Mouse (Mus musculus) stomach, postnatal 0 days (tissue): ENCODE measurements at regions not wholly inside any gene's neighbourhood (a gene's known extent, or its start where the extent isn't known, plus 50 kb on each side); places are given as distances from the start of the nearest gene placed in this dataset.

Experiments used
- ATAC-seq: fragments of 200-750 bp; cut with Nextera tagmentation; 2 replicates; pipeline ENCODE4 v1.8.0; 2017; ENCODE audit not compliant: low FRiP score, low TSS enrichment
- DNase-seq: peaks from one replicate; pipeline ENCODE4 v3.0.0-alpha.2; 2016; ENCODE audit warnings: low spot score
- H3K27ac ChIP-seq: fragments of 300-500 bp; sonication (generic); replicated peaks from 2 replicates; pipeline ENCODE4 v1.5.1; 2014; ENCODE audit warnings: mild to moderate bottlenecking, control low read depth
- H3K27me3 ChIP-seq: fragments of 300-500 bp; sonication (generic); 2 replicates; pipeline ENCODE4 v1.6.1; 2014; ENCODE audit warnings: low read length; ENCODE audit not compliant: control insufficient read depth, insufficient read depth
- H3K36me3 ChIP-seq: fragments of 300-500 bp; sonication (generic); 2 replicates; pipeline ENCODE4 v1.6.1; 2014; ENCODE audit warnings: low read length, mixed read lengths; ENCODE audit not compliant: control insufficient read depth, insufficient read depth
- H3K4me1 ChIP-seq: fragments of 300-500 bp; sonication (generic); replicated peaks from 2 replicates; pipeline ENCODE4 v1.6.1; 2014; ENCODE audit warnings: antibody characterized with exemption; ENCODE audit not compliant: control insufficient read depth, insufficient read depth
- H3K4me2 ChIP-seq: fragments of 300-500 bp; sonication (generic); replicated peaks from 2 replicates; pipeline ENCODE4 v1.6.1; 2014; ENCODE audit warnings: low read depth, mild to moderate bottlenecking, control low read depth, moderate library complexity
- H3K4me3 ChIP-seq: fragments of 300-500 bp; sonication (generic); 2 replicates; pipeline ENCODE4 v1.5.1; 2014; ENCODE audit warnings: low read depth, low read length, control low read depth
- H3K9ac ChIP-seq: fragments of 300-500 bp; sonication (generic); 2 replicates; pipeline ENCODE4 v1.6.1; 2014; ENCODE audit warnings: mild to moderate bottlenecking, low read length, control low read depth, mixed read lengths
- H3K9me3 ChIP-seq: fragments of 300-500 bp; sonication (generic); 2 replicates; pipeline ENCODE4 v1.6.1; 2016; ENCODE audit warnings: low read length; ENCODE audit not compliant: control insufficient read depth
- CTCF ChIP-seq: IDR thresholded peaks from 2 replicates; pipeline ENCODE4 v1.5.1; 2016; ENCODE audit warnings: antibody characterized with exemption, low read depth, mild to moderate bottlenecking, moderate library complexity
- EP300 ChIP-seq: optimal IDR thresholded peaks from 2 replicates; pipeline ENCODE3; 2016; ENCODE audit warnings: antibody characterized with exemption
- WGBS: fragments of 180-500 bp; shearing (Covaris S2); extraction: QIAGEN DNeasy Blood & Tissue Kit; methylation state at CpG from one replicate; pipeline ENCODE4 v1.1.7; 2014; 5-methylcytosine and 5-hydroxymethylcytosine counted together

DNA sequence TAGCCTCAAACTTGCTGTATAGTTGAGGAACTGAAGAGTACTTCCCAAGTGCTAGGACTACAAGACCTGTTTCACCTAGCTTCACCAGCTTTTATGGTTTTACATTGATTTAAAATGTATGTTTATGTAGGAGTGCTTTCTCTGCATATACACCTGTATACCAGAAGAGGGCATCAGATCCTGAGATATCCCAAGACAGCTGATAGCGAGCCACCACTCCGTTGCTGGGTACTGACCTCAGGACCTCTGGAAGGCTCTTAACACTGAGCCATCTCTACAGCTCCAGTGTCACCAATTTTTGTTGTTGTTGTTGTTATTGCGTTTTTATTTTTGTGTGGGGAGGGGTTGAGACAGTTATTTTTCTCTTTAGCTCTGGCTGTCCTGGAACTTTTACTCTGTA is 55.9 kb upstream of the Ddx3x start:
- Histone ChIP-seq H3K9me3 (no peaks in the 10 kb centered on the region), H3K27me3 (no peaks in the 10 kb centered on the region), H3K4me2 (no peak overlapping the region), H3K36me3 (no peaks in the 10 kb centered on the region), H3K4me3 (no peak overlapping the region), H3K4me1 (no peaks in the 10 kb centered on the region), H3K27ac (no peak overlapping the region), H3K9ac (no peak overlapping the region)
- no peak for ATAC-seq
- no peak for DNase-seq
- peak; percentile 71 for TF ChIP-seq CTCF
- no peak for TF ChIP-seq EP300
- WGBS: 6% methylated on average over 3 of the region's 3 CpGs

DNA sequence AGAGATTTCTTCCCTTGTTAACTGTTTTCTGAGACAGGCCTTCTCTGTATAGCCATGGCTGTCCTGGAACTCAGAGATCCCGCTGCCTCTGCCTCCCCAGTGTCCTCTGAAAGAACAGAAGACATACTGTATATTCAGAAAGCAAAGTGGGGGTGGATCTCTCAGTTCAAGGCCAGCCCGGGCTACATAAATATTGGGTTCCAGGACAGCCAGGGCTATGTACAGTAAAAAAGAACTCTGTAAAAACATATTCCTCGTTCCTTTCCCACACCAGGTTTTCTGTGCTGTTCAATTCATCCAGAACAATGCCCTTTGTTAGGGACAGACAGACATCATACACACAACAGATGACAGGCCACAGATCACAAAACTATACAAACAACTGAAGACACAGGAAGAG is 54.3 kb upstream of the Ddx3x start:
- ATAC-seq: no peak
- H3K36me3 ChIP-seq: no peaks in the 10 kb centered on the region
- no peaks in the 10 kb centered on the region for H3K9me3 ChIP-seq
- H3K4me3 ChIP-seq: no peak overlapping the region
- no peaks in the 10 kb centered on the region for H3K4me1 ChIP-seq
- no peak for DNase-seq
- no peak overlapping the region for H3K9ac ChIP-seq
- H3K27ac ChIP-seq: no peak overlapping the region
- no peaks in the 10 kb centered on the region for H3K27me3 ChIP-seq
- no peak for TF ChIP-seq CTCF
- no peak for TF ChIP-seq EP300
- H3K4me2 ChIP-seq: no peak overlapping the region
- WGBS: 78% methylated on average over 3 of the region's 3 CpGs

DNA sequence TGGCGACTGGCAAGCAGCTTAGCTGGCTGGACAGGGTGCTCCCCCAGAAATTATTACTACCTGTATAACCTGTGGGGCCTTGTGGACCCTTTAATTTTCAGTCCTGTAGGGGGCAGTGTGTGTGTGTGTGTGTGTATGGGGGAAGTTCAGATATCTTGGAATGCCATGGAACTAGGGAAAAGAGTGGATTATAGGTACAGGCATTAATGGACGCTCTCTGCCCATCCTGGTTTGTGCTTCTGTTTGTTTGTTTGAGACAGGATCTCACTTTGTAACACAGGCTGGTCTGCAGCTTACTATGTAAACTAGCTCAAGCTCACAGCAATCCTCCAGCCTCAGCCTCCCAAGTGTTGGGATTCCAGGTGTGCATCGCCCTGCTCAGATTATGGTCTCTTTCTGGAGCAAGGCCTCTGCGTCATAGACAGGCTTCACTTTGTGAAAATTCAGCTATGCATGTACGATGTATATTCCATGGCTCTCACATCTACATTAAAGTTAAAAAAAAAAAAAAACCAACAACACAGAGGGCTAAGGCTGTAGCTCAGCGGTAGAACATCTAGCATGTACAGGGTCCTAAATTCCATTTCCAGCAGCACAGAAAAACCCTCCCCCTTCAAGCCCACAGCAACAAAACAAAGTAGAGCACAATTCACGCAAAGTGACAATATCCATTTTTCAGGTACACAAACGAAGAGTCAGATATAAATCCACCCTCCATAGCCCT is 50.7 kb upstream of the Ddx3x start:
- no peaks in the 10 kb centered on the region for H3K27me3 ChIP-seq
- H3K9me3 ChIP-seq: no peaks in the 10 kb centered on the region
- peak overlapping the region; percentile 31; the same call in 1 of the 2 replicates for H3K9ac ChIP-seq
- H3K4me2 ChIP-seq: peak overlapping the region; percentile 51
- H3K36me3 ChIP-seq: no peaks in the 10 kb centered on the region
- H3K27ac ChIP-seq: peak overlapping the region; percentile 79
- WGBS: 23% methylated on average over 8 of the region's 8 CpGs
- TF ChIP-seq CTCF (peak; percentile 77), EP300 (no peak)
- ATAC-seq (peak; percentile 45), DNase-seq (peak; percentile 59)
- no peaks in the 10 kb centered on the region for H3K4me1 ChIP-seq
- H3K4me3 ChIP-seq: peak overlapping the region; percentile 31

DNA sequence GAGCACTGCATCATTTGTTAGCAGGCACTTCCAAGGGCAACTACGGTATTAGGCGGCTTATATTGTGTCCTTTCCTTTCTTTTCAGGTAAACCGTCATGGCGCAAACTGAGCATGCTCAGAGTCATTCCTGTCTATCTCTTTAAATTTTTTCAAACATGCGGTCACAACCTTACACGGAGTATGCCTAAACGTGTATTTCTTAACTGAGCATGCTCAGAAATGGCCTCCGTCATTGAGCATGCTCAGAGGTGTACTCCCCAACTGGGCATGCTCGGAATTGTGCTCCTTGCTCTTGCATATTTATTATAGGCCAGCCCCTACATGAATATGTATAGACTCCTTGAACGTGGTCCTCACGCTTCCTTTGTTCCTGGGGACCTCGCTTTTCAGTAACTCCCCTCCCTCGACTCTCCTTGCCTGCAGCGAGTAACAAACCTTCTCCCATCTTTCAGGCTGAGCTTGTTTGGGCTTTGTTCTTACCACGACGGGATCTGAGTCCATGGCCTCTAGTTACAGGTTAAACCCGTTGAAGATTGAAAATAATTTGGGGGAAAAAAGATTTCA is 50.1 kb upstream of the Ddx3x start:
- DNase-seq: peak; percentile 75
- Histone ChIP-seq H3K27ac (peak overlapping the region; percentile 79), H3K4me2 (peak overlapping the region; percentile 51), H3K27me3 (no peaks in the 10 kb centered on the region), H3K4me3 (peak overlapping the region; percentile 31), H3K4me1 (no peaks in the 10 kb centered on the region), H3K9me3 (no peaks in the 10 kb centered on the region), H3K36me3 (no peaks in the 10 kb centered on the region), H3K9ac (peak overlapping the region; percentile 31; the same call in 1 of the 2 replicates)
- 10% methylated on average over 17 of the region's 17 CpGs for WGBS
- TF ChIP-seq CTCF (peak; percentile 21; the same call in 1 of the 2 replicates), EP300 (no peak)
- ATAC-seq: peak; percentile 98
